Mouse (Mus musculus) forebrain, postnatal 0 days (tissue): Measurements from ENCODE around the gene Adap1. TPM values are rescaled to one million over a fixed set of nuclear protein-coding genes. Genes with fewer than 3 reads are reported as not detected.

ENCODE experiments used
- ATAC-seq: fragments of 200-750 bp; cut with Nextera tagmentation; 2 replicates; pipeline ENCODE4 v1.8.0; 2017; ENCODE audit warnings: mild to moderate bottlenecking, moderate library complexity
- DNase-seq: peaks from one replicate; pipeline ENCODE4 v3.0.0-alpha.2; 2015
- H3K27ac ChIP-seq: fragments of 300-500 bp; sonication (generic); 2 replicates; pipeline ENCODE4 v1.5.1; 2014; ENCODE audit warnings: low read depth, mild to moderate bottlenecking, antibody characterized with exemption, low read length, moderate library complexity, mixed read lengths
- H3K27me3 ChIP-seq: fragments of 300-500 bp; sonication (generic); 2 replicates; pipeline ENCODE4 v1.6.1; 2014; ENCODE audit warnings: mild to moderate bottlenecking, low read length, mixed read lengths; ENCODE audit not compliant: insufficient read depth
- H3K36me3 ChIP-seq: fragments of 300-500 bp; sonication (generic); 2 replicates; pipeline ENCODE4 v1.6.1; 2014; ENCODE audit warnings: mild to moderate bottlenecking, moderate library complexity; ENCODE audit not compliant: insufficient read depth
- H3K4me1 ChIP-seq: fragments of 300-500 bp; sonication (generic); 2 replicates; pipeline ENCODE4 v1.6.1; 2014; ENCODE audit warnings: antibody characterized with exemption; ENCODE audit not compliant: insufficient read depth
- H3K4me2 ChIP-seq: fragments of 300-500 bp; sonication (generic); 2 replicates; pipeline ENCODE4 v1.6.1; 2014; ENCODE audit warnings: low read depth, mild to moderate bottlenecking, moderate library complexity
- H3K4me3 ChIP-seq: fragments of 300-500 bp; sonication (generic); 2 replicates; pipeline ENCODE4 v1.5.1; 2014; ENCODE audit warnings: low read depth, low read length, mixed read lengths
- H3K9ac ChIP-seq: fragments of 300-500 bp; sonication (generic); 2 replicates; pipeline ENCODE4 v1.6.1; 2014; ENCODE audit warnings: mild to moderate bottlenecking
- H3K9me3 ChIP-seq: fragments of 300-500 bp; sonication (generic); 2 replicates; pipeline ENCODE4 v1.6.1; 2016; ENCODE audit warnings: low read length
- CTCF ChIP-seq: sonication (generic); IDR thresholded peaks from 2 replicates; pipeline ENCODE4 v1.5.1; 2016; ENCODE audit warnings: antibody characterized with exemption, control low read depth, low read depth
- WGBS: fragments of 180-500 bp; shearing (Covaris S2); extraction: QIAGEN DNeasy Blood & Tissue Kit; methylation state at CpG from one replicate; pipeline ENCODE4 v1.1.7; 2014; 5-methylcytosine and 5-hydroxymethylcytosine counted together
- polyA plus RNA-seq: library from polyadenylated mRNA; unstranded; fragments of >200 nt; fragmentation: Nextera tagmentation; extraction: Ambion mirVana; gene quantifications from 2 replicates; pipeline ENCODE4 v1.2.1, GENCODE M21; 2015
- total RNA-seq: library from RNA; depleted of rRNA; stranded (reverse); fragments of >200 nt; gene quantifications from 2 replicates; pipeline ENCODE4 v1.2.3, GENCODE M21; 2014

Adap1 gene
- total and polyA plus RNA-seq, 2 experiments from 2014 or later: 128 to 188 TPM

DNA sequence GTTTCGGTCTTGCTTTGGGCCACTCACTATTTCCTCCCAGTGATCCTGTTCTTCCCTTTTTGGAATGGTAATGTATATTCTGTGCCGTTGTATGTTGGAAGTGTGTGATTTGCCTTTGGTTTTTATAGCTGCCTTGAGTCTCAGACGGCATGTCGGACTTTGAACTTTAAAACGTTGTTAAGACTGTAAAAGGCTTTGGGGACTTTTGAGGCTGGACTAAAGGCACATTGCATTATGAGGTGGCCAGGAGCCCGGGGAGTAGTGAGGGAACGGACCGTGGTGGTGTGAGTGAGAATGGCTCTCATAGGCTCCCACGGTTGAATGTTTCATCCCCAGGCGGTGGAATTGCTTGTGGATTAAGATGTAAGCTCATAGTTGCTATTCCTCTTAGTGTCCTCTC, 28.3 kb downstream of the Adap1 start:
- H3K9ac ChIP-seq: no peak overlapping the region
- peaks cover 3% of the 10 kb centered on the region for H3K36me3 ChIP-seq
- H3K9me3 ChIP-seq: no peaks in the 10 kb centered on the region
- no peaks in the 10 kb centered on the region for H3K27me3 ChIP-seq
- WGBS: 90% methylated on average over 10 of the region's 10 CpGs
- H3K4me3 ChIP-seq: no peak overlapping the region
- H3K4me1 ChIP-seq: no peaks in the 10 kb centered on the region
- TF ChIP-seq CTCF: no peak
- H3K27ac ChIP-seq: no peak overlapping the region
- no peak for ATAC-seq
- H3K4me2 ChIP-seq: no peak overlapping the region
- no peak for DNase-seq

GRCm38 (mm10) chr5:139294089-139294488, 31.3 kb downstream of the Adap1 start:
- Histone ChIP-seq H3K9ac (no peak overlapping the region), H3K36me3 (peaks cover 3% of the 10 kb centered on the region; the same call in 1 of the 2 replicates), H3K27me3 (no peaks in the 10 kb centered on the region), H3K4me1 (no peaks in the 10 kb centered on the region), H3K4me3 (no peak overlapping the region), H3K9me3 (no peaks in the 10 kb centered on the region), H3K4me2 (no peak overlapping the region), H3K27ac (no peak overlapping the region)
- no peak for DNase-seq
- TF ChIP-seq CTCF: no peak
- WGBS: 88% methylated on average over 2 of the region's 2 CpGs
- no peak for ATAC-seq

- DNase-seq (no peak), ATAC-seq (no peak)
- no peaks in the 10 kb centered on the region for H3K27me3 ChIP-seq
- H3K9me3 ChIP-seq: no peaks in the 10 kb centered on the region
- no peaks in the 10 kb centered on the region for H3K4me1 ChIP-seq
- TF ChIP-seq CTCF: no peak
- H3K4me2 ChIP-seq: no peak overlapping the region
- H3K9ac ChIP-seq: no peak overlapping the region
- H3K27ac ChIP-seq: no peak overlapping the region
- no peak overlapping the region for H3K4me3 ChIP-seq
- WGBS: 65% methylated on average over 6 of the region's 6 CpGs
- H3K36me3 ChIP-seq: peaks cover 3% of the 10 kb centered on the region; the same call in 1 of the 2 replicates
These were observed 33.4 kb downstream of the Adap1 start for GRCm38 (mm10) chr5:139291811-139292560.

DNA sequence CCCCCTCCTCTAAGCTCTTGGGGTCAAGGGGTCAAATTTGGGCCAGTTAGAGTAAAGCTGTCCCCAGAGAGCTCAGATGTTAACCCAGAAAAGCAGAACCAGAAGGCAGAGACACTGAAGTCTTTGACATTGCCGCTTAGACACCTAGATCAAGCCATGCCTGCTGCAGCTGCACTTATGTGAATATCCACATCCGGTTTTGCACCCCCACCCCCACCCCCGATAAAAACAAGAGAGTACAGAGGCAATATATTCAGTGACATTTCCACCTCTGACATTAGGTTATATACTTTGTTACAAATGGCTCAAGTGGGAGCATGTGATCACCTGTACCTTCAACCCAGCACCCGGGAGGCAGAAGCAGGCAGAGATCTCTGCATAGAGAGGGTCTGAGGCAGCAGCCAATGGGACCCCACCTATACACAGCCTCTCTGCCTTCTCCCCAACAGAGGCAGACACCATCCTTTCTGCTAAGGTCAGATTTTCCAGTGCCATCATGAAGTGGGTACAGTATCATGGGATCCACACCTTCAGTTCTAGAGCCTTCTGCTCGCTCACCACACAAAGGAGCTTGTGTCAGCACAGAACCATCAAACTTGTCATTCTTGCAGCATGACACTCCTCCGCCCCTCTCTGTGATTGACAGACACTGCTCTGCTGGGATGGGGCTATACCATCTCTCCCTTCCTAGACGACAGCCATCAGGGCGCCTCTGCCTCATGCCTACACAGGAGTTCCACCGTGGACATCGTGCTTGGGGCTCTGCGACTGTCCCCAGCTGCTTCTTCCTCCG, 34.8 kb downstream of the Adap1 start:
- H3K4me2 ChIP-seq: no peak overlapping the region
- no peak for TF ChIP-seq CTCF
- ATAC-seq (no peak), DNase-seq (no peak)
- no peaks in the 10 kb centered on the region for H3K4me1 ChIP-seq
- H3K9me3 ChIP-seq: no peaks in the 10 kb centered on the region
- no peaks in the 10 kb centered on the region for H3K27me3 ChIP-seq
- no peak overlapping the region for H3K9ac ChIP-seq
- no peak overlapping the region for H3K4me3 ChIP-seq
- WGBS: 86% methylated on average over 12 of the region's 12 CpGs
- peaks cover 6% of the 10 kb centered on the region for H3K36me3 ChIP-seq
- no peak overlapping the region for H3K27ac ChIP-seq

DNA sequence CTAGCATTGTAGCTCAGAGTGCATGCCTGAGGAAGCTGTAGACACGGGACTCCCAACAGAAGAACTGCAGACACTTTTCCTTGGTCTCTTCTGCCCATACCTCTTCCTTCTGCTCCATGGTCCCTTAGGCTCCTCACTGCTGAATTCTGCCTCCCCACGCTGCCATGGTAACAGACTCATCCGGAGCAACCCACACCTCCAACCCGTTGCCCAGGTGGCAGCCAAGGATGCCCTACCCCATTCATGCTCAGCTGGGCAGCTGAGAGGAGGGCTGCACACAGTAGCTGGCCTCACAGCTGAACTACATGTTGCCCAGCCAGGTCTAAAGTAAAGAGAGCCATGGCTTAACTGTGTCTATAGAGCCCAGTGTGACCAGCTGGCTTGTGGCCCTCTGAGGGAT, 36.8 kb downstream of the Adap1 start:
- no peak for ATAC-seq
- no peak overlapping the region for H3K4me3 ChIP-seq
- DNase-seq: no peak
- WGBS: 71% methylated on average over 4 of the region's 4 CpGs
- no peaks in the 10 kb centered on the region for H3K9me3 ChIP-seq
- H3K4me1 ChIP-seq: no peaks in the 10 kb centered on the region
- H3K36me3 ChIP-seq: peaks cover 12% of the 10 kb centered on the region
- no peak overlapping the region for H3K27ac ChIP-seq
- H3K27me3 ChIP-seq: no peaks in the 10 kb centered on the region
- H3K9ac ChIP-seq: no peak overlapping the region
- no peak for TF ChIP-seq CTCF
- H3K4me2 ChIP-seq: no peak overlapping the region

DNA sequence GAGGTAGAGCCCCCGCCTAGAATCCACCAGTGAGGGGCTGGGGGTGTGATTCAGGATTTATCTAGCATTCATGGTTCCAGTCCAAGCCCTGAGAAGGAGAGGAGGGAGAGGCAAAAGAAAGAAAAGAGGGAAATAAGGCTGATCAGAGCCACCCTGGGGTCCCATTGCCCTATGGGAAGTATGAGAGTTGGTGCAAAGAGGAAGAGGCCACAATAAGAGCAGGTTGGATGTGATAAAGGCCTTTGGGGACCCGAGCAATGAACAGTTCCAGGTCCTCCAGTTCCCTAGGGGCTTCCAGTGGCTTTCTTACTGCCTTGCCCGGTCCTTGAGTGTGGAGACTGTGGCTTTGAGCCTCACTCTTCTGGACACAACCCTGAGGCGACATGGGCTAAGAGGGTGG, 37.6 kb downstream of the Adap1 start:
- H3K4me2 ChIP-seq: no peak overlapping the region
- no peak for DNase-seq
- no peak overlapping the region for H3K9ac ChIP-seq
- ATAC-seq: no peak
- no peaks in the 10 kb centered on the region for H3K4me1 ChIP-seq
- no peak overlapping the region for H3K27ac ChIP-seq
- H3K27me3 ChIP-seq: no peaks in the 10 kb centered on the region
- 91% methylated on average over 4 of the region's 4 CpGs for WGBS
- no peaks in the 10 kb centered on the region for H3K9me3 ChIP-seq
- H3K4me3 ChIP-seq: no peak overlapping the region
- peaks cover 12% of the 10 kb centered on the region for H3K36me3 ChIP-seq
- TF ChIP-seq CTCF: no peak

DNA sequence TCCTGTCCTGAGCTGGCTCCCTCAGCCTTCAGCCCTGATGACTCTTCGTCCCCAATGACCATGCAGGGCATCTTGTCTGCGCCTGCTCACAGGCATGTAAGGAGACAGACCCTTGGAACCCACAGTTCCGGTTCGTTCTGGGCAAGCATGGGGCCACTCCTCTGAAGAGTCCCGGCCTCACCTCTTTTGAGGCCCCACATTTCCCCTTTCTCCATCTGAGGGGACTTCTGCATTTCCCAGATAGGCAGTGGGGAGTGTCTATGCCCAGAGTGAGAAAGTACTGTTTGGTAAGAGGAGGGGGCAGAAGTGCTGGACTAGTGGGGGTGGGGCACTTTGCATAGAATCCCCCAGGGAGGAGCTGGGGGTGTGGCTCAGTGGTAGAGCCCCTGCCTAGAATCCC, 38.3 kb downstream of the Adap1 start:
- ATAC-seq (no peak), DNase-seq (no peak)
- peaks cover 9% of the 10 kb centered on the region for H3K36me3 ChIP-seq
- H3K9me3 ChIP-seq: no peaks in the 10 kb centered on the region
- no peaks in the 10 kb centered on the region for H3K4me1 ChIP-seq
- no peak overlapping the region for H3K4me3 ChIP-seq
- 90% methylated on average over 5 of the region's 5 CpGs for WGBS
- no peak overlapping the region for H3K4me2 ChIP-seq
- TF ChIP-seq CTCF: no peak
- H3K27me3 ChIP-seq: no peaks in the 10 kb centered on the region
- no peak overlapping the region for H3K27ac ChIP-seq
- no peak overlapping the region for H3K9ac ChIP-seq
